Mouse (Mus musculus) CD4-positive, CD25-positive, alpha-beta regulatory T cell, adult 4 months (primary cell): ENCODE measurements around the gene Tmem62. TPM values are rescaled to one million over a fixed set of nuclear protein-coding genes. Genes with fewer than 3 reads are reported as not detected.

Source experiments
- polyA plus RNA-seq, 2 experiments: library from polyadenylated mRNA; unstranded; fragments of 100-300 nt; shearing (Covaris generic); gene quantifications; one replicate each; pipeline ENCODE4 v1.2.1; 2017

Tmem62 gene
- polyA plus RNA-seq, 2 experiments from 2014 or later = 11.0 to 15.5 TPM

Other genes with a start within 250 kb of the Tmem62 start
- 1 to 10 TPM; 4.9 to 6.3 TPM for gene Cdan1, start 126.9 kb upstream of the Tmem62 start, polyA plus RNA-seq
- under 1 TPM; 0.66 to 0.91 TPM for gene Ttbk2, start 126.4 kb upstream of the Tmem62 start, polyA plus RNA-seq
- gene Ubr1, start 6.3 kb upstream of the Tmem62 start, polyA plus RNA-seq = 10 to 100 TPM; 46.2 to 47.3 TPM
- gene Ccndbp1, start 31.4 kb downstream of the Tmem62 start, polyA plus RNA-seq = 100 to 1,000 TPM; 149 to 151 TPM
- gene Epb42, start 60.1 kb downstream of the Tmem62 start, polyA plus RNA-seq = under 1 TPM; 0.35 to 0.42 TPM
- gene Tgm5, start 108.8 kb downstream of the Tmem62 start, polyA plus RNA-seq = not detected
- gene Tgm7, start 132.8 kb downstream of the Tmem62 start, polyA plus RNA-seq = under 1 TPM in 1 of 2 experiments, not detected in 1; 0.30 TPM
- 10 to 100 TPM; 15.3 to 25.7 TPM for gene Adal, start 163.4 kb downstream of the Tmem62 start, polyA plus RNA-seq
- 10 to 100 TPM in 1 of 2 experiments, 1 to 10 TPM in 1; 6.7 to 12.3 TPM for gene Lcmt2, start 163.6 kb downstream of the Tmem62 start, polyA plus RNA-seq
- 100 to 1,000 TPM in 1 of 2 experiments, 10 to 100 TPM in 1; 92.2 to 131 TPM for gene Tubgcp4, start 193.6 kb downstream of the Tmem62 start, polyA plus RNA-seq
- gene Zscan29, start 194.1 kb downstream of the Tmem62 start, polyA plus RNA-seq = 10 to 100 TPM; 30.4 to 44.1 TPM